Mouse (Mus musculus) left cerebral cortex, adult 8-10 months (tissue): ENCODE data around the gene Fcrls. TPM values are rescaled to one million over a fixed set of nuclear protein-coding genes. Genes with fewer than 3 reads are reported as not detected.

Experiments
- DNase-seq, 2 experiments: peaks; one replicate each; pipeline ENCODE4 v3.0.0; 2022; ENCODE audit warnings: low spot score in 2 of 2
- total RNA-seq, 4 experiments: library from RNA; stranded (reverse); gene quantifications; 2 replicates each; pipeline ENCODE4 v1.2.4; 2022

Gene Fcrls
- 10 to 100 TPM; 22.0 to 79.0 (median 36.7) TPM for total RNA-seq

GRCm38 (mm10) chr3:87263436-87263835, at the start of gene Fcrls:
Gene Fcrls, minus strand, starts transcription at chr3:87263738.
- no peak for DNase-seq

GRCm38 (mm10) chr3:87309922-87310321, 46.4 kb upstream of the Fcrls start:
- DNase-seq, result no peak

- no peak for DNase-seq
Measured at GRCm38 (mm10) chr3:87299901-87300300, 36.4 kb upstream of the Fcrls start.

GRCm38 (mm10) chr3:87274372-87274771, 10.8 kb upstream of the Fcrls start:
- no peak for DNase-seq

- no peak for DNase-seq
Measured at GRCm38 (mm10) chr3:87266581-87266980, 3.0 kb upstream of the Fcrls start.

GRCm38 (mm10) chr3:87255239-87255638, 8.3 kb downstream of the Fcrls start:
- no peak for DNase-seq

- peak in 1 of 2 experiments; percentile 55 for DNase-seq
Measured at GRCm38 (mm10) chr3:87249571-87249970, 14.0 kb downstream of the Fcrls start.

- DNase-seq, result peak in 1 of 2 experiments; percentile 46
Measured at GRCm38 (mm10) chr3:87247292-87247691, 16.2 kb downstream of the Fcrls start.

- DNase-seq, result peak in 1 of 2 experiments; percentile 21
Measured at GRCm38 (mm10) chr3:87243654-87244053, 19.9 kb downstream of the Fcrls start.

GRCm38 (mm10) chr3:87240909-87241308, 22.6 kb downstream of the Fcrls start:
- no peak for DNase-seq

GRCm38 (mm10) chr3:87223636-87224035, 39.9 kb downstream of the Fcrls start:
- DNase-seq, result no peak

GRCm38 (mm10) chr3:87222346-87222745, 41.2 kb downstream of the Fcrls start:
- no peak for DNase-seq

- no peak for DNase-seq
Measured at GRCm38 (mm10) chr3:87215176-87215575, 48.4 kb downstream of the Fcrls start.

GRCm38 (mm10) chr3:87214221-87214864, 49.2 kb downstream of the Fcrls start:
- peak in 1 of 2 experiments; percentile 30 for DNase-seq

GRCm38 (mm10) chr3:87206336-87207075, 57.0 kb downstream of the Fcrls start:
- DNase-seq, result no peak

Other genes with a start within 250 kb of the Fcrls start
- 1 to 10 TPM; 4.0 to 5.2 (median 4.7) TPM for gene Kirrel, start 89.0 kb downstream of the Fcrls start, total RNA-seq
- gene Cd5l, start 94.1 kb upstream of the Fcrls start, total RNA-seq, result not detected
- under 1 TPM in 2 of 4 experiments, not detected in 2; 0.37 to 0.49 TPM for gene Fcrl1, start 112.6 kb upstream of the Fcrls start, total RNA-seq
- not detected for gene Fcrl5, start 172.0 kb upstream of the Fcrls start, total RNA-seq